7 mouse cellular contexts compared by ENCODE assay signal in the genomic region with DNA sequence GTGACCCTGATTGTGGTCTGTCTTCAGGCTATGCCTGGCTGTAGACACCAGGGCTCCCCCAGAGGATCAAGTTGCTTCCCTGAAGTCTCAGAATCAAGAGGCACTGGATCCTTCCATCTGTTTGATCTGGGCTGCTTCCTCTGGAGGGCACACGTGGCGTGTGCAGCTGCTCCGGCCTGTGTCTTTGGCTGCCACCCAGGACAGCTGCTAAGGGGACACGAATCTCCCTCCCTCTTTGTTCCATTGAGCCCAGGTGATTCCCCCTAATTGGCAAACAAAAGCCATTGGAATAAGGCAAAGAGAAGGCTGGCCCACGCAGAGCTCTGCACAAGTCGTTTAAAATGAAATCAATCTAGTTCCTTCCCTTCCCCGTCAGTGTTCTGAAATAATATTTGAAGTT.
DNase-seq lines count a peak whose midpoint lies in the region; ATAC-seq and TF ChIP-seq lines count a peak whose summit lies in the region.

No protein-coding gene starts in this region.

- TF ChIP-seq CTCF in cerebellum, adult 2 months (IDR thresholded peaks at IDR 0.05; ENCODE audit: borderline replicate concordance, insufficient read depth, low read depth, low read length), result no peak

- ATAC-seq in lung, embryonic 16.5 days (ENCODE audit: low read depth), result peak; percentile 53; the same call in 1 of the 2 replicates
- ATAC-seq in embryonic facial prominence, embryonic 15.5 days (ENCODE audit: insufficient number of reproducible peaks, low FRiP score, low TSS enrichment, low read depth), result peak; percentile 70; the same call in 1 of the 2 replicates

- H3K4me1 ChIP-seq in lung, embryonic 16.5 days (replicated peaks; ENCODE audit: control insufficient read depth, insufficient read depth, low read length), result peaks cover 13% of the 10 kb centered on the region
- peaks cover 18% of the 10 kb centered on the region for H3K4me1 ChIP-seq in embryonic facial prominence, embryonic 15.5 days
- no peaks in the 10 kb centered on the region for H3K4me1 ChIP-seq in cerebellum, adult 2 months (ENCODE audit: control insufficient read depth, insufficient read depth, low read length)

- no peaks in the 10 kb centered on the region for H3K9me3 ChIP-seq in lung, embryonic 16.5 days (ENCODE audit: control insufficient read depth, low read length)
- H3K9me3 ChIP-seq in embryonic facial prominence, embryonic 15.5 days (replicated peaks), result no peaks in the 10 kb centered on the region

- no peak overlapping the region; the same call in 1 of the 2 replicates for H3K27ac ChIP-seq in lung, embryonic 16.5 days (ENCODE audit: low read length)
- peak overlapping the region; percentile 78 for H3K27ac ChIP-seq in embryonic facial prominence, embryonic 15.5 days (replicated peaks)
- no peak overlapping the region for H3K27ac ChIP-seq in cerebellum, adult 2 months (ENCODE audit: insufficient read depth, low read length)

- H3K4me3 ChIP-seq in lung, embryonic 16.5 days (ENCODE audit: low read length), result no peak overlapping the region
- no peak overlapping the region for H3K4me3 ChIP-seq in embryonic facial prominence, embryonic 15.5 days (replicated peaks)
- H3K4me3 ChIP-seq in cerebellum, adult 2 months (replicated peaks; ENCODE audit: insufficient read depth, low read depth, low read length), result no peak overlapping the region

- no peak for TF ChIP-seq POLR2A in cerebellum, adult 2 months (IDR thresholded peaks at IDR 0.05; ENCODE audit: borderline replicate concordance, insufficient read depth, low read length)

- whole genome bisulfite sequencing in lung, embryonic 16.5 days, result 14% methylated on average over 7 of the region's 7 CpGs
- WGBS in embryonic facial prominence, embryonic 15.5 days, result 18% methylated on average over 7 of the region's 7 CpGs
- 9% methylated on average over 7 of the region's 7 CpGs for WGBS in cerebellum, adult 2 months

- no peak for DNase-seq in lung, postnatal 25 days (ENCODE audit: low spot score)
- DNase-seq in heart, postnatal 25 days (ENCODE audit: low spot score), result peak; percentile 15
- peak; percentile 31 for DNase-seq in ovary, postnatal 14 days (ENCODE audit: low spot score)
- no peak for DNase-seq in T-cell, adult 2 months (ENCODE audit: low spot score)
- DNase-seq in cerebellum, adult 2 months, result no peak

- intact Hi-C loops in heart, postnatal 25 days (cut with DNase I), result no loop called here

- peak overlapping the region; percentile 24; the same call in 1 of the 2 replicates for H3K9ac ChIP-seq in lung, embryonic 16.5 days (ENCODE audit: low read length)
- no peak overlapping the region for H3K9ac ChIP-seq in embryonic facial prominence, embryonic 15.5 days

- H3K27me3 ChIP-seq in lung, embryonic 16.5 days (ENCODE audit: control insufficient read depth, insufficient read depth, low read depth, low read length), result no peaks in the 10 kb centered on the region
- H3K27me3 ChIP-seq in embryonic facial prominence, embryonic 15.5 days, result no peaks in the 10 kb centered on the region
- no peaks in the 10 kb centered on the region for H3K27me3 ChIP-seq in cerebellum, adult 2 months (ENCODE audit: control insufficient read depth, insufficient read depth, low read length)

- H3K4me2 ChIP-seq in lung, embryonic 16.5 days (ENCODE audit: low read depth, low read length), result no peak overlapping the region
- H3K4me2 ChIP-seq in embryonic facial prominence, embryonic 15.5 days (replicated peaks), result no peak overlapping the region

- no peaks in the 10 kb centered on the region for H3K36me3 ChIP-seq in lung, embryonic 16.5 days (ENCODE audit: control insufficient read depth, insufficient read depth, low read length)
- no peaks in the 10 kb centered on the region for H3K36me3 ChIP-seq in embryonic facial prominence, embryonic 15.5 days

Comparison
In these comparisons a context has a peak if more than half of its experiments do, and no peak if none do; other contexts are left out.
1. DNase-seq: peak in heart, postnatal 25 days (single experiment) and ovary, postnatal 14 days (single experiment); none in lung, postnatal 25 days (single experiment), T-cell, adult 2 months (single experiment) and cerebellum, adult 2 months (0 of 2).